Mouse (Mus musculus): Measurements from ENCODE around the gene Ddb2.

GRCm38 (mm10) chr2:91243416-91243815 is 6.6 kb upstream of the Ddb2 start:
- TF ChIP-seq USF1 (IDR thresholded peaks at IDR 0.05; ENCODE audit: low read depth) (no peak), CTCF (IDR thresholded peaks at IDR 0.05; ENCODE audit: control insufficient read depth, insufficient read depth, insufficient read length) (no peak), CEBPB (IDR thresholded peaks at IDR 0.05; ENCODE audit: low read depth) (no peak)

Data from C2C12 (cell line).